ENCODE assay signal across 16 mouse cellular contexts in genomic region chr10:16145397-16145796, GRCm38 (mm10).
"Had no signal": no experiment of that assay in that cellular context is flagged by ENCODE, and none has a peak within 500 bp of the region (broad histone marks: within the 10 kb centered on the region; RNA-seq: fewer than 3 reads in every experiment).

No protein-coding gene starts in this region.

- H3K27me3 ChIP-seq: lung, embryonic 15.5 days; megakaryocyte, embryonic 14.5 days; midbrain, embryonic 13.5 days; midbrain, embryonic 15.5 days; neural tube, embryonic 12.5 days; stomach, embryonic 15.5 days had no signal

- H3K36me3 ChIP-seq: lung, embryonic 15.5 days; midbrain, embryonic 13.5 days; midbrain, embryonic 15.5 days; neural tube, embryonic 12.5 days; stomach, embryonic 15.5 days had no signal

- DNase-seq: lung, postnatal 14 days; lung, postnatal 36 days; right cerebral cortex, postnatal 14 days; thymus, adult 2 months; thymus, postnatal 25 days; thymus, postnatal 4 days had no signal

- H3K4me1 ChIP-seq: lung, embryonic 15.5 days; midbrain, embryonic 13.5 days; midbrain, embryonic 15.5 days; neural tube, embryonic 12.5 days; stomach, embryonic 15.5 days had no signal

- ATAC-seq: lung, postnatal 0 days; midbrain, embryonic 13.5 days; midbrain, embryonic 15.5 days had no signal

- H3K9me3 ChIP-seq: lung, embryonic 15.5 days; megakaryocyte, embryonic 14.5 days; midbrain, embryonic 13.5 days; midbrain, embryonic 15.5 days; neural tube, embryonic 12.5 days; stomach, embryonic 15.5 days had no signal

- H3K4me2 ChIP-seq: lung, embryonic 15.5 days; midbrain, embryonic 11.5 days; midbrain, embryonic 13.5 days; midbrain, embryonic 15.5 days; neural tube, embryonic 12.5 days; stomach, embryonic 15.5 days had no signal

- H3K27ac ChIP-seq: lung, embryonic 15.5 days; macrophage; midbrain, embryonic 13.5 days; midbrain, embryonic 15.5 days; neural tube, embryonic 12.5 days; stomach, embryonic 15.5 days; stomach, postnatal 0 days had no signal

- H3K4me3 ChIP-seq: lung, embryonic 15.5 days; megakaryocyte, embryonic 14.5 days; midbrain, embryonic 13.5 days; midbrain, embryonic 15.5 days; neural tube, embryonic 12.5 days; stomach, embryonic 15.5 days had no signal

- H3K9ac ChIP-seq: lung, embryonic 15.5 days; midbrain, embryonic 13.5 days; midbrain, embryonic 15.5 days; neural tube, embryonic 12.5 days; stomach, embryonic 15.5 days had no signal
